Mouse (Mus musculus): Measurements from ENCODE around the gene Itga3. TPM values are rescaled to one million over a fixed set of nuclear protein-coding genes. Genes with fewer than 3 reads are reported as not detected.

Itga3 gene
- total and polyA plus RNA-seq, 2 experiments from 2014 or later: 12.3 to 33.2 TPM

- Histone ChIP-seq H3K9ac (replicated peaks; ENCODE audit: low read length, poor library complexity, severe bottlenecking) (0 out of 2 replicates have a peak overlapping the region, but pooled peaks have one; percentile 30), H3K4me1 (ENCODE audit: insufficient read depth, low read length) (peaks cover 19% of the 10 kb centered on the region; the same call in 1 of the 2 replicates), H3K27me3 (ENCODE audit: insufficient read depth, low read length) (no peaks in the 10 kb centered on the region), H3K36me3 (ENCODE audit: insufficient read depth, low read length) (peaks cover 33% of the 10 kb centered on the region), H3K4me2 (ENCODE audit: low read depth, low read length, poor library complexity, severe bottlenecking) (peak overlapping the region; percentile 71; the same call in 1 of the 2 replicates), H3K4me3 (ENCODE audit: low read depth, low read length) (no peak overlapping the region), H3K9me3 (ENCODE audit: low read length) (no peaks in the 10 kb centered on the region), H3K27ac (ENCODE audit: low read depth, low read length) (peak overlapping the region; percentile 71)
- no peak for DNase-seq (ENCODE audit: low spot score)
- no peak for TF ChIP-seq CTCF (IDR thresholded peaks at IDR 0.05)
- 29% methylated on average over 4 of the region's 4 CpGs for WGBS
- ATAC-seq (ENCODE audit: low FRiP score): no peak
These were observed 70.6 kb downstream of the Itga3 start for GRCm38 (mm10) chr11:95006038-95006437.

- TF ChIP-seq CTCF (IDR thresholded peaks at IDR 0.05): no peak
- no peak for ATAC-seq (ENCODE audit: low FRiP score)
- Histone ChIP-seq H3K9me3 (ENCODE audit: low read length) (no peaks in the 10 kb centered on the region), H3K4me2 (ENCODE audit: low read depth, low read length, poor library complexity, severe bottlenecking) (no peak overlapping the region), H3K9ac (replicated peaks; ENCODE audit: low read length, poor library complexity, severe bottlenecking) (no peak overlapping the region), H3K27me3 (ENCODE audit: insufficient read depth, low read length) (no peaks in the 10 kb centered on the region), H3K4me1 (ENCODE audit: insufficient read depth, low read length) (peaks cover 19% of the 10 kb centered on the region; the same call in 1 of the 2 replicates), H3K36me3 (ENCODE audit: insufficient read depth, low read length) (peaks cover 36% of the 10 kb centered on the region), H3K27ac (ENCODE audit: low read depth, low read length) (no peak overlapping the region), H3K4me3 (ENCODE audit: low read depth, low read length) (no peak overlapping the region)
- no peak for DNase-seq (ENCODE audit: low spot score)
- 57% methylated on average over 6 of the region's 6 CpGs for WGBS
These were observed 71.7 kb downstream of the Itga3 start for GRCm38 (mm10) chr11:95004937-95005198.

- Histone ChIP-seq H3K9me3 (ENCODE audit: low read length) (no peaks in the 10 kb centered on the region), H3K27me3 (ENCODE audit: insufficient read depth, low read length) (no peaks in the 10 kb centered on the region), H3K27ac (ENCODE audit: low read depth, low read length) (0 out of 2 replicates have a peak overlapping the region, but pooled peaks have one; percentile 12), H3K4me3 (ENCODE audit: low read depth, low read length) (no peak overlapping the region), H3K36me3 (ENCODE audit: insufficient read depth, low read length) (peaks cover 41% of the 10 kb centered on the region), H3K4me2 (ENCODE audit: low read depth, low read length, poor library complexity, severe bottlenecking) (no peak overlapping the region), H3K9ac (replicated peaks; ENCODE audit: low read length, poor library complexity, severe bottlenecking) (no peak overlapping the region), H3K4me1 (ENCODE audit: insufficient read depth, low read length) (peaks cover 19% of the 10 kb centered on the region; the same call in 1 of the 2 replicates)
- DNase-seq (ENCODE audit: low spot score) (no peak), ATAC-seq (ENCODE audit: low FRiP score) (no peak)
- TF ChIP-seq CTCF (IDR thresholded peaks at IDR 0.05): no peak
- WGBS: 83% methylated on average over 12 of the region's 12 CpGs
These were observed 72.3 kb downstream of the Itga3 start for GRCm38 (mm10) chr11:95004136-95004936.

GRCm38 (mm10) chr11:95002705-95003104, 73.9 kb downstream of the Itga3 start:
- no peak for DNase-seq (ENCODE audit: low spot score)

GRCm38 (mm10) chr11:95001584-95002347, 74.8 kb downstream of the Itga3 start:
- no peaks in the 10 kb centered on the region for H3K27me3 ChIP-seq (ENCODE audit: insufficient read depth, low read length)
- H3K4me1 ChIP-seq (ENCODE audit: insufficient read depth, low read length): peaks cover 5% of the 10 kb centered on the region; the same call in 1 of the 2 replicates
- DNase-seq (ENCODE audit: low spot score) (no peak), ATAC-seq (ENCODE audit: low FRiP score) (no peak)
- H3K4me3 ChIP-seq (ENCODE audit: low read depth, low read length): no peak overlapping the region
- no peak overlapping the region for H3K9ac ChIP-seq (replicated peaks; ENCODE audit: low read length, poor library complexity, severe bottlenecking)
- H3K4me2 ChIP-seq (ENCODE audit: low read depth, low read length, poor library complexity, severe bottlenecking): no peak overlapping the region
- 83% methylated on average over 21 of the region's 21 CpGs for WGBS
- peaks cover 59% of the 10 kb centered on the region for H3K36me3 ChIP-seq (ENCODE audit: insufficient read depth, low read length)
- TF ChIP-seq CTCF (IDR thresholded peaks at IDR 0.05): no peak
- no peak overlapping the region for H3K27ac ChIP-seq (ENCODE audit: low read depth, low read length)
- no peaks in the 10 kb centered on the region for H3K9me3 ChIP-seq (ENCODE audit: low read length)

More at GRCm38 (mm10) chr11:95002705-95003104, 73.9 kb downstream of the Itga3 start:
- peaks cover 12% of the 10 kb centered on the region; the same call in 1 of the 2 replicates for H3K4me1 ChIP-seq (ENCODE audit: insufficient read depth, low read length)
- no peak overlapping the region for H3K9ac ChIP-seq (replicated peaks; ENCODE audit: low read length, poor library complexity, severe bottlenecking)
- no peak for TF ChIP-seq CTCF (IDR thresholded peaks at IDR 0.05)
- H3K4me3 ChIP-seq (ENCODE audit: low read depth, low read length): no peak overlapping the region
- no peaks in the 10 kb centered on the region for H3K27me3 ChIP-seq (ENCODE audit: insufficient read depth, low read length)
- no peak for ATAC-seq (ENCODE audit: low FRiP score)
- H3K27ac ChIP-seq (ENCODE audit: low read depth, low read length): no peak overlapping the region
- no peak overlapping the region for H3K4me2 ChIP-seq (ENCODE audit: low read depth, low read length, poor library complexity, severe bottlenecking)
- peaks cover 50% of the 10 kb centered on the region for H3K36me3 ChIP-seq (ENCODE audit: insufficient read depth, low read length)
- H3K9me3 ChIP-seq (ENCODE audit: low read length): no peaks in the 10 kb centered on the region
- WGBS: 97% methylated on average over 8 of the region's 8 CpGs

- Histone ChIP-seq H3K4me1 (ENCODE audit: insufficient read depth, low read length) (peaks cover 2% of the 10 kb centered on the region; the same call in 1 of the 2 replicates), H3K4me2 (ENCODE audit: low read depth, low read length, poor library complexity, severe bottlenecking) (no peak overlapping the region)
- TF ChIP-seq CTCF (IDR thresholded peaks at IDR 0.05): peak; percentile 92
These were observed 75.5 kb downstream of the Itga3 start for GRCm38 (mm10) chr11:95001058-95001457.

More at GRCm38 (mm10) chr11:95001058-95001457, 75.5 kb downstream of the Itga3 start:
- no peak overlapping the region for H3K9ac ChIP-seq (replicated peaks; ENCODE audit: low read length, poor library complexity, severe bottlenecking)
- WGBS: 2% methylated on average over 8 of the region's 8 CpGs
- no peaks in the 10 kb centered on the region for H3K27me3 ChIP-seq (ENCODE audit: insufficient read depth, low read length)
- H3K36me3 ChIP-seq (ENCODE audit: insufficient read depth, low read length): peaks cover 66% of the 10 kb centered on the region
- H3K27ac ChIP-seq (ENCODE audit: low read depth, low read length): peak overlapping the region; percentile 67
- DNase-seq (ENCODE audit: low spot score) (peak; percentile 90), ATAC-seq (ENCODE audit: low FRiP score) (peak; percentile 56; the same call in 1 of the 2 replicates)
- H3K9me3 ChIP-seq (ENCODE audit: low read length): no peaks in the 10 kb centered on the region
- no peak overlapping the region for H3K4me3 ChIP-seq (ENCODE audit: low read depth, low read length)
